Mouse (Mus musculus) left cerebral cortex, adult 6 months (tissue): Measurements from ENCODE around the gene Pdha1. TPM values are rescaled to one million over a fixed set of nuclear protein-coding genes. Genes with fewer than 3 reads are reported as not detected.

Experiments used
- long read RNA-seq, 2 experiments: library from polyadenylated mRNA; unstranded; transcript quantifications; one replicate each; pipeline ENCODE4 v2.0.0; 2019 to 2020
- polyA plus RNA-seq: library from polyadenylated mRNA; unstranded; fragments of <200 nt; fragmentation: Nextera tagmentation; gene quantifications from 2 replicates; pipeline ENCODE4 v1.2.3, GENCODE M21; 2021

Pdha1 gene
- polyA plus RNA-seq, result 176 and 211 TPM in 2 replicates
- long read RNA-seq, experiment 1, transcript Pdha1-201 (11 exons, 2,848 nt), result major isoform, 1,539 of 1,652 reads
- long read RNA-seq, experiment 1, partial matches to known transcripts, result 67 of 1,652 reads
- long read RNA-seq, experiment 1, other reads (novel, unspliced or antisense), result 46 of 1,652 reads
- long read RNA-seq, experiment 2, transcript Pdha1-201 (11 exons, 2,848 nt), result major isoform, 245 of 327 reads
- long read RNA-seq, experiment 2, partial matches to known transcripts, result 35 of 327 reads
- long read RNA-seq, experiment 2, other reads (novel, unspliced or antisense), result 47 of 327 reads

DNA sequence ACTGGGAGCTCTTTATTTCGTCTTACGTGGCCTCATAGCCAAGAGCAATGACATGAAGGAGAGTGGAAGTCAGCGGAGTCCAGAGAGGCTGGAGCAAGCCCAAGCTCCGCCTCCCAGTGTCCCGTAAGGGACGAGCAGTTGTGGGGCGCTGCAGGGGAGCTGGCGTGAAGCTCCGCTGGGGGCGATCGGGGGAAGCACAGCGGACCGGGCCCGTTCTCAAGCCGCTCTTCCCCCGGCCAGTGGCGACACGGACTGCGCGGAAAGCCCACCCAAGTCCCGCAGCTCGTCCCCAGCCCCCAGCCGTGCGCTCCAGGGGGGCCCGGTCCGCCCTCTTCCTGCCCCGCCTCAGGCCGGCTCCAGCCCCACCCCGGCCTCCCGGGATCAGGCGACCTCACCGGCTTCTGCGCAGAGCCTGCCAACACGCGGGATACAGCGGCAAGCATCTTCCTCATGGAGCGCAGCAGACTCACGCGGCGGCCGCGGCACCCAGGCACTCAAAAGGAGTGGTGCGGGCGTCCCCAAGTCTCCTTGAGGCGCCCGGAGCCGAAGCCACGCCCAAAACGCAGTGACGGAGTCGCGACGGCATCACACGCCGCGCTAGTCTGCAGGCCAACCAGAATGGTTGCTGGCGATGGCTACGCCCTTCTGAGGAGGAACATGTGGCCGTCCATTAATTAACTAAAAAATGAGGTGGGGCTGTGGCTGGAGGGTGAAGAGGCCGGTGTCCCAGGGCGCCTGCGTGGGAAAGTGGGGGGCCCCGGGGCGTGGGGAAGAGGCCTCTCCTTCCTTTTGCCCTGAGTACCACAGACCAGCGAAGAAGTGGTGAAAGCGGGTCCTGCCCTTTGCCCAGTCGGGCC, at the start of gene Pdha1:
TSS of gene Pdha1 (minus strand) at position 553 of the 857 bp plus-strand sequence.

Other genes starting within 250 kb of the Pdha1 start
- gene Map3k15, start 150.0 kb downstream of the Pdha1 start, polyA plus RNA-seq, result 0.03 TPM in 1 of 2 replicates, not detected in the other